In the genomic region with DNA sequence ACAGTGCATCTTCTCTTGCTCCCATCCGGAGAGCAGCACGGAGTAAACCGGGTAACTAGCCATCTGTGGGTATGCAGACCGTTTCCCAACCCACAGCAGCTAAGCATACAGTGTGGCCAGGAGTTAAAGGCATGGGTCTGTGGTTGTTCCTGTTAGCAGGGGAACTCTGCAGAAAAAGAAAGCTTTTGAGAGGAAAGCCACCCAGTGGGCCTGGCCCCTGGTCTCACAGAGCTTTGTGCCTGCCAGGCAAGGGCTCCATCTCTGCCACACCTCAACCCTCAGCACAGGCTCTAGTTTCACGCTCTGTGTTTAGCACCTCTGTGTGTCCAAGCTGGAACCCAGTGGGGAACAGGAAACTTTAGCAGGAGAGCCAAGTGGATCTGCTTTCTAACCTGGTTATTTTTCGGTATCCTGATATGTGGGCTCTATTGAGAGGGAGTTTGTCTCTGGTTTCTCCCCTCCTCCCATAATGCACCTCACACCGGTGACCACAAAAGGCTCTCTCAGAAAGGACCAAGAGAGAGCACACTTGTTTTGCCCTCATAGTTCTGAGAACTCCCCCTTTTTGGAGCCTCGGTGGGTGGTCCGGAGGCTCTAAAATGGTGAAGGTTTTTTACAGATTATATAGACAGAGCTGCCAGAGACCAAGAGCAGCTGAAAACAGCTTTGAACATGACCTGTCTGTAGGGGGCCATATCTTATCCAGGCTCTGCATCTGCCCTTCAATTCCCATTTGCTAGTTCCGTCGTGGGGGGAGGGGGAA, we compare ENCODE assay signal across 10 mouse cellular contexts.
DNase-seq lines count a peak whose midpoint lies in the region; ATAC-seq lines count a peak whose summit lies in the region.
"Had no signal": no experiment of that assay in that cellular context is flagged by ENCODE, and none has a peak within 500 bp of the region (broad histone marks: within the 10 kb centered on the region; RNA-seq: fewer than 3 reads in every experiment).

No protein-coding gene starts in this region.

- ATAC-seq in common myeloid progenitor, adult 5-6 weeks (replicated peaks; ENCODE audit: low read depth, poor library complexity, severe bottlenecking), result peak; percentile 68
- no peak for ATAC-seq in hindbrain, embryonic 13.5 days (ENCODE audit: low FRiP score)
- ATAC-seq in megakaryocyte-erythroid progenitor cell, adult 5-6 weeks (replicated peaks; ENCODE audit: low FRiP score, low TSS enrichment, poor library complexity, severe bottlenecking), result peak; percentile 91

- H3K27ac ChIP-seq in hindbrain, embryonic 13.5 days, result 0 out of 2 replicates have a peak overlapping the region, but pooled peaks have one; percentile 49
- H3K27ac ChIP-seq: left cerebral cortex, adult 2 months; neural tube, embryonic 12.5 days had no signal

- peaks cover 44% of the 10 kb centered on the region for H3K4me1 ChIP-seq in hindbrain, embryonic 13.5 days (replicated peaks)

- DNase-seq in cerebellum, postnatal 10 days, result peak; percentile 37 to 60
- DNase-seq in cerebellum, postnatal 36 days, result no peak
- no peak for DNase-seq in spleen, adult 18-20 months
- no peak for DNase-seq in thymus, postnatal 36 days
- DNase-seq in layer of hippocampus, postnatal 14 days (ENCODE audit: low spot score in 2 of 2), result no peak

- no peak overlapping the region for H3K9ac ChIP-seq in hindbrain, embryonic 13.5 days
- H3K9ac ChIP-seq: neural tube, embryonic 12.5 days had no signal

- no peak overlapping the region for H3K4me2 ChIP-seq in hindbrain, embryonic 13.5 days
- H3K4me2 ChIP-seq: neural tube, embryonic 12.5 days had no signal

- no peak overlapping the region for H3K4me3 ChIP-seq in hindbrain, embryonic 13.5 days
- H3K4me3 ChIP-seq: left cerebral cortex, adult 2 months; neural tube, embryonic 12.5 days had no signal

- H3K27me3 ChIP-seq in hindbrain, embryonic 13.5 days, result peaks cover 2% of the 10 kb centered on the region; the same call in 1 of the 2 replicates
- H3K27me3 ChIP-seq: neural tube, embryonic 12.5 days had no signal

- peaks cover 44% of the 10 kb centered on the region for H3K36me3 ChIP-seq in hindbrain, embryonic 13.5 days
- H3K36me3 ChIP-seq: neural tube, embryonic 12.5 days had no signal

- no peaks in the 10 kb centered on the region for H3K9me3 ChIP-seq in hindbrain, embryonic 13.5 days
- H3K9me3 ChIP-seq: neural tube, embryonic 12.5 days had no signal

- WGBS in hindbrain, embryonic 13.5 days, result 28% methylated on average over 11 of the region's 11 CpGs

Comparison
In these comparisons a context has a peak if more than half of its experiments do, and no peak if none do; other contexts are left out.
1. DNase-seq: peak in cerebellum, postnatal 10 days (2 of 2); none in cerebellum, postnatal 36 days (0 of 2), spleen, adult 18-20 months (0 of 2), thymus, postnatal 36 days (0 of 2) and layer of hippocampus, postnatal 14 days (0 of 2).